Mouse (Mus musculus) forebrain, postnatal 0 days (tissue): ENCODE data around the gene Pqlc3. TPM values are rescaled to one million over a fixed set of nuclear protein-coding genes. Genes with fewer than 3 reads are reported as not detected.
A peak's percentile ranks its signal among the peaks of the same experiment; 100 is the strongest.

Source experiments
- ATAC-seq: fragments of 200-750 bp; cut with Nextera tagmentation; 2 replicates; pipeline ENCODE4 v1.8.0; 2017; ENCODE audit warnings: mild to moderate bottlenecking, moderate library complexity
- DNase-seq: peaks from one replicate; pipeline ENCODE4 v3.0.0-alpha.2; 2015
- H3K27ac ChIP-seq: fragments of 300-500 bp; sonication (generic); 2 replicates; pipeline ENCODE4 v1.5.1; 2014; ENCODE audit warnings: low read depth, mild to moderate bottlenecking, antibody characterized with exemption, low read length, moderate library complexity, mixed read lengths
- H3K27me3 ChIP-seq: fragments of 300-500 bp; sonication (generic); 2 replicates; pipeline ENCODE4 v1.6.1; 2014; ENCODE audit warnings: mild to moderate bottlenecking, low read length, mixed read lengths; ENCODE audit not compliant: insufficient read depth
- H3K36me3 ChIP-seq: fragments of 300-500 bp; sonication (generic); 2 replicates; pipeline ENCODE4 v1.6.1; 2014; ENCODE audit warnings: mild to moderate bottlenecking, moderate library complexity; ENCODE audit not compliant: insufficient read depth
- H3K4me1 ChIP-seq: fragments of 300-500 bp; sonication (generic); 2 replicates; pipeline ENCODE4 v1.6.1; 2014; ENCODE audit warnings: antibody characterized with exemption; ENCODE audit not compliant: insufficient read depth
- H3K4me2 ChIP-seq: fragments of 300-500 bp; sonication (generic); 2 replicates; pipeline ENCODE4 v1.6.1; 2014; ENCODE audit warnings: low read depth, mild to moderate bottlenecking, moderate library complexity
- H3K4me3 ChIP-seq: fragments of 300-500 bp; sonication (generic); 2 replicates; pipeline ENCODE4 v1.5.1; 2014; ENCODE audit warnings: low read depth, low read length, mixed read lengths
- H3K9ac ChIP-seq: fragments of 300-500 bp; sonication (generic); 2 replicates; pipeline ENCODE4 v1.6.1; 2014; ENCODE audit warnings: mild to moderate bottlenecking
- H3K9me3 ChIP-seq: fragments of 300-500 bp; sonication (generic); 2 replicates; pipeline ENCODE4 v1.6.1; 2016; ENCODE audit warnings: low read length
- CTCF ChIP-seq: sonication (generic); IDR thresholded peaks from 2 replicates; pipeline ENCODE4 v1.5.1; 2016; ENCODE audit warnings: antibody characterized with exemption, control low read depth, low read depth
- WGBS: fragments of 180-500 bp; shearing (Covaris S2); extraction: QIAGEN DNeasy Blood & Tissue Kit; methylation state at CpG from one replicate; pipeline ENCODE4 v1.1.7; 2014; 5-methylcytosine and 5-hydroxymethylcytosine counted together
- polyA plus RNA-seq: library from polyadenylated mRNA; unstranded; fragments of >200 nt; fragmentation: Nextera tagmentation; extraction: Ambion mirVana; gene quantifications from 2 replicates; pipeline ENCODE4 v1.2.1, GENCODE M21; 2015
- total RNA-seq: library from RNA; depleted of rRNA; stranded (reverse); fragments of >200 nt; gene quantifications from 2 replicates; pipeline ENCODE4 v1.2.3, GENCODE M21; 2014

The Pqlc3 gene
- total and polyA plus RNA-seq, 2 experiments from 2014 or later: 0.86 to 2.0 TPM

DNA sequence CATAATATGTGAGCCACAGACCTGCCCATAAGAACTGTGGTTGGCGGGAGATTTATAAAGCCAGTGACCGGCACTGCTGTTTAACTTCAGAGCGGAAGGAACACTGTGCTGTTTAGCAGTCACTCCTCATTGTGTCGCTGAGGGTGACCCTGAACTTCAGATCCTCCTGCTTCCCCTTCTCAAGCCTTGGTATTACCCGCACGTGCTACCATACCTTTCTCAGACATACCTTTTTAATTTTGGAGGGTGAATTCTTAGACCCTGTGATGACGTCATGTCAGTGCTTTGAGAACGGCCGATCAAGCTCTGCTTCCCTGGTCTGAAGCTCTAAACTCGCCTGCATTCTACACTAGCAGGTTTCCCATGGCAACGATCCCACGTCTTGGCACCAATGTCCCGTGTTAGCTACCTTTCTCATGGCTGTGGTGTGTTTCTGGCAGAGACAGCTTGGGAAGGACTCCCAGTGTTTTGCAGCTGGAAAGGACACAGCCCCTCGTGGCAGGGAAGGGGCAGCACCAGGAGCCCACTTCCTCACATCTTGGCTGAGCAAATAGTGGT, 36.9 kb upstream of the Pqlc3 start:
- Histone ChIP-seq H3K4me1 (0 out of 2 replicates have a peak, but pooled peaks cover 4% of the 10 kb centered on the region), H3K9me3 (no peaks in the 10 kb centered on the region), H3K4me2 (0 out of 2 replicates have a peak overlapping the region, but pooled peaks have one; percentile 3), H3K4me3 (no peak overlapping the region), H3K27me3 (no peaks in the 10 kb centered on the region), H3K36me3 (no peaks in the 10 kb centered on the region), H3K27ac (no peak overlapping the region; the same call in 1 of the 2 replicates), H3K9ac (no peak overlapping the region)
- WGBS: 37% methylated on average over 14 of the region's 14 CpGs
- no peak for TF ChIP-seq CTCF
- DNase-seq (peak; percentile 25), ATAC-seq (no peak)

DNA sequence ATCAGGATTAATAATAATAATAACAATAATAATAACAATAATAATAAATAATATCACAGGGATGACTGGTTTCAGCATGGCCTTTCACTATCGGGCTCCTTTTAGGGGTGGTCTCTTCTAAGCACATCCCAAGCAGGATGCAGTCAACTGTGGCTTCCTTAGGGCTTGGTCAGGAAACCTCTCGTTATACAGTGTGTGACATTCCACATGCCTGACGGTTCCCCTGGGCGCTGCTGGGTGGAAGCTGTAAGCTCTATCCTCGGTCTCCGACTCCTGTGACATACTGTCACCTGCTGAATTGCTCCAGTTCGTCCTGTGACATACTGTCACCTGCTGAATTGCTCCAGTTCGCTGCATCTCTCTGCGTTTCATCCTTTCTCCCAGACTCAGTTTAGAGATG, 36.3 kb upstream of the Pqlc3 start:
- no peak overlapping the region for H3K4me3 ChIP-seq
- H3K27me3 ChIP-seq: no peaks in the 10 kb centered on the region
- ATAC-seq: no peak
- H3K4me1 ChIP-seq: 0 out of 2 replicates have a peak, but pooled peaks cover 4% of the 10 kb centered on the region
- WGBS: 53% methylated on average over 9 of the region's 9 CpGs
- H3K9ac ChIP-seq: no peak overlapping the region
- H3K9me3 ChIP-seq: no peaks in the 10 kb centered on the region
- TF ChIP-seq CTCF: no peak
- DNase-seq: no peak
- 0 out of 2 replicates have a peak overlapping the region, but pooled peaks have one; percentile 3 for H3K4me2 ChIP-seq
- H3K27ac ChIP-seq: no peak overlapping the region; the same call in 1 of the 2 replicates
- H3K36me3 ChIP-seq: no peaks in the 10 kb centered on the region

DNA sequence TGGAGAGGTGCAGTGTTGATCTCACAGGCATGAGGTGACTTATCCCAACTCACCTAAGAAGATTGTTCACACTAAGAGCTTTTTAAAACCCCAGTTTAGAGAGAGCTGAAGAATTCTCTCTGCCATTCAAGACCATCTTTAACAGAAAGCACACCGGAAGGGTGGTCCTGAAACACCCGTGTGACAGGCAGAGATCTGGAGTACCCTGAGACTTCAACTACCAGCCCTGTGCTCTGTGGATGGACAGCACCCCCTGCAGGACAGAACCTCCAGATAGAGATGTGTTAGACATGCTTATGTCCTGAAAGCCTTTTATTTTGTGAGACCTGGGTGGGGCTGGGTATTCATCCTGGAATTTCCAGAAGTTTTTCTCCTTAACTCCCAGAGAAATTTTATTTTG, 34.9 kb upstream of the Pqlc3 start:
- Histone ChIP-seq H3K4me2 (no peak overlapping the region), H3K36me3 (no peaks in the 10 kb centered on the region), H3K4me1 (0 out of 2 replicates have a peak, but pooled peaks cover 4% of the 10 kb centered on the region), H3K4me3 (no peak overlapping the region), H3K27me3 (no peaks in the 10 kb centered on the region), H3K9me3 (no peaks in the 10 kb centered on the region), H3K9ac (no peak overlapping the region), H3K27ac (no peak overlapping the region)
- DNase-seq (no peak), ATAC-seq (no peak)
- WGBS: 62% methylated on average over 2 of the region's 2 CpGs
- TF ChIP-seq CTCF: peak; percentile 28; the same call in 1 of the 2 replicates

DNA sequence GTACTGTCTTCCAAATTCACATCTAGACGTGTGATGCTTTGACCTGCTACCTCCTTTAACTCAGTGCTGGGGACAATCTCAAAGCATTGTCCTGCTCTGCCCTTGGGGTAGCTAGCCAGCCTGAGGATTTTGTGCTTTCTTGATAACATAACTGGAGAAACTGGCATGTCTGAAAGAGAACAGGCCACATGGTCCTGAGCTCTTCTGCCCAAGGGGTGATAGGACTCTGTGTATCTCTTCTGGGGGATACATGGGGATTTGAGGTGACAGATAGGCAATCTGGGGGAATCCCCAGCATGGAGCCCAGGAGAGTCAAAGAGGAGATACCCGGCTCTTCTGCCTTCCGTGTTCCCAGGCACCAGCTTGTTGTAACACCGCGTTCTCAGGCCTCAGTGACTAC, 34.5 kb upstream of the Pqlc3 start:
- WGBS: 83% methylated on average over 5 of the region's 5 CpGs

DNA sequence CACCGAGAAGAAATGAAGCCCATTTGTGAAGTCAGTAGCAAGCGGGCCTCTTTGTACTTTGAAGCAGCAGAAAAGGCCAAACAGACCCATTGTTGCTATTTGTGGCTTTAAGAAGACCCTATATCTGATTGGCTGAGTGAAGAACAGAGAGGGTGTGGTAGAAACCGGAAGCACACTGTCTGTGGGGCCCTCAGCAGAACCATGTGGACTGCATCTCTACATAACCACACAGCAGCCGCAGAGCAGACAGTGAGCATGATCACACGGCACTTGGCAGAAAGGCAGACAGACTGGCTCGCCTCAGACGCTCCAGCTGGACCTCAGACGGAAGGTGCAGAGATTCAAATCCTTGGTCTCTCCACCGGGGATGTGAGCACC, 33.2 kb upstream of the Pqlc3 start:
- no peak overlapping the region for H3K4me2 ChIP-seq
- DNase-seq (no peak), ATAC-seq (peak; percentile 68)
- TF ChIP-seq CTCF: no peak
- H3K9me3 ChIP-seq: no peaks in the 10 kb centered on the region
- H3K36me3 ChIP-seq: no peaks in the 10 kb centered on the region
- H3K4me3 ChIP-seq: no peak overlapping the region
- 0 out of 2 replicates have a peak, but pooled peaks cover 4% of the 10 kb centered on the region for H3K4me1 ChIP-seq
- H3K9ac ChIP-seq: no peak overlapping the region
- WGBS: 55% methylated on average over 9 of the region's 9 CpGs
- no peak overlapping the region for H3K27ac ChIP-seq
- H3K27me3 ChIP-seq: no peaks in the 10 kb centered on the region

More for the DNA sequence above, 34.5 kb upstream of the Pqlc3 start:
- Histone ChIP-seq H3K27ac (no peak overlapping the region), H3K4me3 (no peak overlapping the region), H3K9me3 (no peaks in the 10 kb centered on the region), H3K27me3 (no peaks in the 10 kb centered on the region), H3K4me1 (0 out of 2 replicates have a peak, but pooled peaks cover 4% of the 10 kb centered on the region), H3K4me2 (no peak overlapping the region), H3K36me3 (no peaks in the 10 kb centered on the region), H3K9ac (no peak overlapping the region)
- ATAC-seq: no peak
- TF ChIP-seq CTCF: no peak
- DNase-seq: no peak

DNA sequence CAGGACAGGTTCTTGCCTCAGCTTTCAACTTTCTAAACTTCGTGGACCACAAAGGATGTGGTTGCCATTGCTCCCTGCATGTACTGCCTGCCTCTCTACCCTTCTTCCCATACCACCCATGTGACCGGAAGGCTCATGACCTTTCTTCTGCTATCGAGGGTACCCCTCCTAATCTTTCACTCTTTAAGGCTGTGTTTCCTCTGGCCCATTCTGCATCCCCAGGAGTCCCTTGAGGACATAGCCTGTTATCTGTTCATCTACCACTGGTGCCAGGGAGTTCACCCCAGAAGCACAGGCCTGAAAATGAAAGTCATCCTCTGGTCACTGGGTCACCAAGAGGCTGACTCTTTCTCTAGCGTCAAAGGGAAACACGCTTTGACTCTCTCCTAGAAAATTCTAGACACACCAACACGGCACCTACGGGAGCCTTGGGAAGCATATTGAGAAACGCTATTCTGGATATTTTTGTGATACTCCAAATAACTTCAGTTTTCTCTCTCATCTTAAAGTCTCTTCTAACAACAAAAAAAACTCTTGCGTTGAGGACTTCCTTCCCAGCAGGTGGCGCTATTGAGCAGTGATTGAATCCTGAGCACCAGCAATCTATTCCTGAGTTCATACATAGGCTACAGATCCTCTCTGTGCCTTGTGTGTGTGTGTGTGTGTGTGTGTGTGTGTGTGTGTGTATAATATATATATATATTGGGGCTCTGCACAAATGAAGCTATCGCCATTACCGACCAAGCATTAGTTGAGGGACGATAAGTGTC, 32.7 kb upstream of the Pqlc3 start:
- ATAC-seq (peak; percentile 72), DNase-seq (peak; percentile 93)
- H3K4me2 ChIP-seq: no peak overlapping the region
- H3K9me3 ChIP-seq: no peaks in the 10 kb centered on the region
- no peaks in the 10 kb centered on the region for H3K36me3 ChIP-seq
- peak; percentile 91 for TF ChIP-seq CTCF
- H3K9ac ChIP-seq: no peak overlapping the region
- WGBS: 39% methylated on average over 13 of the region's 13 CpGs
- 0 out of 2 replicates have a peak, but pooled peaks cover 4% of the 10 kb centered on the region for H3K4me1 ChIP-seq
- H3K27ac ChIP-seq: no peak overlapping the region
- H3K4me3 ChIP-seq: no peak overlapping the region
- H3K27me3 ChIP-seq: no peaks in the 10 kb centered on the region

DNA sequence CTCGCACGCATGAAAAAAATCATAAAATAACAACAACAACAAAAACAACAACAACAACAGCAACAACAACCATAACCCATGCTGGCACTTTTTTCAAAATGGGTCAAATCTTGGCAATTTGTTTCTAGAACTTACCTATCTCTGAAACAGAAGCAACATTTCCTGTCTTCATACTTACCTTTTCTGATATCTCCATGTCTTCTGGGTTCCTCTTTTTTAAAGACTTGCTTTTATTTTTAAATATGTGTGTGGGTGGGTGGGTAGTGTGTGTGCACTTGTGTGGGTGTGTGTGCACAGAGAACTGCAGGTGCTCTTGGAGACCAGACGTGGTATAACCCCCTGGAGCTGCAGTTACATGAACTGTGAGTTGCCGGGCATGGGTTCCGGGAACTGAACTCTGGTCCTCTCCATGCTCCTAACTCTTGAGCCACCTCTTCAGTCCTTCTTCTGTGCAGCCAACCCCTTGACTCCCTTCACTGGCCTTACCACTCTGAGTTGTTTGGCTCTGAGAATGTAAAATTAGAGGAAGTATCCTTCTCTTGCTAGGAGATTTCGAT, 24.4 kb upstream of the Pqlc3 start:
- Histone ChIP-seq H3K4me2 (no peak overlapping the region), H3K27ac (no peak overlapping the region), H3K9me3 (no peaks in the 10 kb centered on the region), H3K27me3 (no peaks in the 10 kb centered on the region), H3K36me3 (no peaks in the 10 kb centered on the region), H3K4me1 (no peaks in the 10 kb centered on the region), H3K4me3 (no peak overlapping the region), H3K9ac (no peak overlapping the region)
- WGBS: 94% methylated on average over 6 of the region's 6 CpGs
- ATAC-seq (no peak), DNase-seq (no peak)
- no peak for TF ChIP-seq CTCF
